Mouse (Mus musculus): ENCODE results near the gene Fgf11.

The Fgf11 gene

GRCm38 (mm10) chr11:69754701-69755100, 47.0 kb downstream of the Fgf11 start:
- no peak for DNase-seq (ENCODE audit: low spot score)

GRCm38 (mm10) chr11:69754233-69754632, 47.4 kb downstream of the Fgf11 start:
- no peak for DNase-seq (ENCODE audit: low spot score)

GRCm38 (mm10) chr11:69752686-69753085, 49.0 kb downstream of the Fgf11 start:
- DNase-seq (ENCODE audit: low spot score): no peak

- no peak for DNase-seq (ENCODE audit: low spot score)
Measured at GRCm38 (mm10) chr11:69751635-69752034, 50.0 kb downstream of the Fgf11 start.
